Mouse (Mus musculus): ENCODE measurements at regions not wholly inside any gene's neighbourhood (a gene's known extent, or its start where the extent isn't known, plus 50 kb on each side); places are given as distances from the start of the nearest gene placed in this dataset.

DNA sequence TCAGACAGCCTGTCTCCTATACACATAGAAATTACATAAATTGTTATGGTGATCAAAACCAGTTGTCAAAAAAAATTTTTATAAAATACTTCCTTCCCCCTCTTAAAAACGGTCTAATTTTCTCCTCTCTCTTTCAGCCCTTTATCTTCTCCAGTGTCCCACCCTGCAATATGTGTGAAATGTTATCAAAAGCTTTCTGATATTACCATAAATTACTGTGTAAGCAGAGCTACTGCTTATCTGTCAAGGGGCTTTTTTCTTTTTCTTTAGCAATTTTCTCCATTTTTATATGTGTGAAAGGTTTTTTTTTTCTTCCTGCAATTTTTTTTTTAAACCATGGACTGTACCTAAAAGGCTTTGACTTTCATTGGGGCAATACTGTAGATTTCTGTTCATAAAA is 508.4 kb upstream of the Adgrl2 start:
- no peak for DNase-seq

DNA sequence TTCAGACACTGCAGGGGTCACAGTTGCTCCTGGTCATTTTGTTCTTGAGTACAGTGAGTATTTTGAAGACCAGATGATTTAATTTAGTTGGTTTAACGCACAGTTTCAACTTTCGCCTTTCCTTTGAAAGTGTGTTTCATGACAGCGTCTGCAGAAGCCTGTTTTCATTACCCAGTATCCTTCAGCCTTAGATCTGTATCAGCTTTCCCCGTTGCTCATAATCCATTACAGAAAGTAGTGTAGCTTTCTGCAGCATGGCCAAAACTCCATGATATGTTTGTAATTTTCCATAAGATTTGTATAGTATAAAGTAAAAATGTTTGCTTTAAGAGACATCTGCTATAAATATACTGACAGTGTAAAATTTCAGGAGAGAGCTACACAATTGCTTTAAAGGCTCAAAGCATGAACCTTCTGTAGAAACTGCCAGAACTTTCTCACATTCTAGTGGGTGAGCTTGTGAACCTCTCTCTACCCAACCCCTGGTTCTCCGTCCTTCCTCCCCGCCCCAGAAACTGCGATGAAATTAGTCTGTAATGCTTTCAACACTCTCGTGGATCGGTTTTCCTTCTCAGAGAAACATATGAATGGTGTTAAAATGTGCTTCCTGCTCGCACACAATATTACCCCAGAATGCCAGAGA is 506.6 kb upstream of the Adgrl2 start:
- no peak for DNase-seq

DNA sequence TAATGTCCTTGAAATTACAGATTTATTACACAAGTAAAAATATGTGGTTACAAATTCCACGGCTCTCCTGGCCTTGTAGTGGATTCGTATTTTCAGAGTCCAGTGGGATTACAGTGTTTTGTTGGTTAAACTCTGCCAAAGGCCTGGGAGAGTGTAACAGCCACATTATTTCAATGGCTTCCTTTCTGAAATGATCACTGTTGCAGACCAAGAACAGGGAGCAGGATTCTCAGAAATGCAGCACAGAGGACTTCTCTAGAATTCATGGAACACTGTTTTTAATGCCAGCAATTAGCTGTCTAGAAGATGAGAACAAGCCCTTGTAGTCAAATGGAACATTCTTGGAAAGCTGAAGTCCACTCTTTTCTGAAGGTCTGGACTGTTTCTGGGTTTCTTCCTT is 505.8 kb upstream of the Adgrl2 start:
- peak; percentile 7 for DNase-seq

DNA sequence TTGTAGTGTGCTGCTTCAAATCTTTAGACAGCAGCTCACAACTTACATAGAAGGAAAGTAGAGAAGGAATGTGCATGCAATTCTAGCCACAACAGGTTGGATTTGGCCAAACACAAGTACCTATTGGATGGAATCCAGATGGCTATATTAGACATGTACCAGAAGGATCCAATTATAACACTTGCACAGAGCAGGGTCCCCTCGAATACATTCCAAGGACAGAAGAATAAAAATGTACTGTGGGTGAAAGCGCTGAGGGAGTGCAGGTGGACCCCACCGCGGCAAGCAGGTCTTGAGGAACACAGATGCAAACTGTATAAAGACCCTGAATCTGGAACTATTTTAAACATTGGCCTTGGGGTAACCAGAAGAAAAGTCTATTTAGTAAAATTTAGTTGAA is 497.8 kb upstream of the Adgrl2 start:
- DNase-seq, result no peak

DNA sequence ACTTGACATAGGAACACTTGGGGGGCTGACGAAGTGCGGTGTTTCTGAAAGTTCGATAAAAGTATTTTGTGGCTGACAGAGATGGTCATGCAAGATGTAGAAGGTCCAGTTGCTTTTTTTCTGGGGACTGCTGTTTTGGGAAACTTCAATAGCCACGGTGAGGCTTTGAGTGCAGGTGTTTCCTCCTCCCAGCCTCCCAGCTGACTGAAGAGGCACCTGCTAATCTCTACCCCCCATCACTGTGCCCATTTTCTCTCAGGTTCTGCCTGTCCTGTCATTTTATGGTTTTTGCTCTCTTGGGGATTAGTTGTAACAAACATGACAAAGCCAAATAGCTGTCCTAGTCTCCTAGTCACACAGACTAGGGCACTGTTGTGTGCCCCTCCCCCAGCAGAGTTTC is 495.1 kb upstream of the Adgrl2 start:
- DNase-seq, result no peak

DNA sequence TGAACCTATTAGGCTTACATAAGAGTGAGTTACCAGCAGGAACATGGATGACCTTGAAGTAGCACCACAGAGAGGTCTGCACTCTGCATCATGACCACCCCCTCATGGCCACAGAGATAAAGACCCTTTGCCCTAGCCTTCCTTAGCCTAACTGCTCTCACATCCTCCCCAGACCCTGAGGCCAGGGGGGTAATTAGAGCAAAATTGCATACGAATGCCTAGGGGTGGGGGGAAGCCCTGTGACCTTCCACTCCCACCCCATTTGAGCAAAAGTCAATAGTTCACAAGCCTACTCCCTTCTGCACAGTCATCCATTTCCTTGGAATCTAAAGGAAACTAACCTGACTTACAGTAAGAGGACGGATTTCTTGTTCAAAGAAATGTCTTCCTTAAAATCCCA is 494.0 kb upstream of the Adgrl2 start:
- DNase-seq, result no peak

DNA sequence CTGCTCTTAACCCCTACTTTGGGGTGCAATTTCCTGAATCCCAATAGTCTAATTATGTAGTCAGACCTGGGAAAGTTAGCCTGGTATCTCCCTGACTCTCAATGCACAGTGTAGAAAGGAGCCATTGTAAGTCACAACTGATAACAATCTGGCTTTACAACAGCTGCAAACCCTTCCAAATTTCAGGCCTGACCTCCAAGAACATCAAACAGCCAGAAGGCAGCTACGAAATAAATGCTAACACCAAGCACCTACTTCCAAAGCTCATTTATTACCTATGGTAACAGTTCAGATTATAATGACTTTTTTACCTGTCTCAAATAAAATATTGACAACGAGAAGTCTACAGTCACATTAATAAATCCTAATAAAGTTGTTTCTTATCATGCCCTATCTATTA is 485.8 kb upstream of the Adgrl2 start:
- no peak for DNase-seq

DNA sequence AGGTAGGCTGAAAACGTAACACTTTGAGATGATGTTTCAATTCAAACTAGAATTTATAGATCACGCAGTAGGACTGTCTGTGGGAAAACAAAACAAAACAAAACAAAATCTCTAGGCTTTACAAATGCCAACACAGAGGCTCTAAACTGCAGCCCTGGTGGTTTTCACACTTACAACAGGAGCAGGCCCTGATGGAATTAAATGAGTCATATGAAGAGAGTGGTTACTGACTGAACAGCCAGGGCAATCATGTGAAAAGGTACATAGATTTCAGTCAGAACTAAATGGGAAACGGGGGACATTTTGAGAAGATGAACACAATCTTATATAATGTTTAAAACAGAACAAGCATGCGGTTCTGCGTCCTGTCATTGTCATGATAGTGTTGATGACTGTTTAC is 476.6 kb upstream of the Adgrl2 start:
- no peak for DNase-seq

DNA sequence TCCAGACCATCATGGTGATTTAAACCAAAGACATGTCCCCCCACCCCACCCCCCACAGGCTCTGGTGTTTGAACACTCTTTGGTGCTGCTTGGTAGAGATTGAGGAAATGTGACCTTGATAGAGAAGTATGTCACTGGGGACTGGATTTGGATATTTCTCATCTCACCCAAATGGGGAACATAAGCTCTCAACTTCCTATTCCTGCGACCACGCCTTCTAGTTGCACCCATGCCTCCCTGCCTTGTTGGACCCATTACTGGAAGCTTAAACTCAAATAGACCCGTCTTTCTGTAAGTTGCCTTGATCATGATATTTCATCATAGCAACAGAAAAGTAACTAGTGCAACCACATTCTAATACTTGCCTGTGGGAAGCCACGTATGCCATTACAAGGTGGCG is 474.2 kb upstream of the Adgrl2 start:
- DNase-seq, result no peak

DNA sequence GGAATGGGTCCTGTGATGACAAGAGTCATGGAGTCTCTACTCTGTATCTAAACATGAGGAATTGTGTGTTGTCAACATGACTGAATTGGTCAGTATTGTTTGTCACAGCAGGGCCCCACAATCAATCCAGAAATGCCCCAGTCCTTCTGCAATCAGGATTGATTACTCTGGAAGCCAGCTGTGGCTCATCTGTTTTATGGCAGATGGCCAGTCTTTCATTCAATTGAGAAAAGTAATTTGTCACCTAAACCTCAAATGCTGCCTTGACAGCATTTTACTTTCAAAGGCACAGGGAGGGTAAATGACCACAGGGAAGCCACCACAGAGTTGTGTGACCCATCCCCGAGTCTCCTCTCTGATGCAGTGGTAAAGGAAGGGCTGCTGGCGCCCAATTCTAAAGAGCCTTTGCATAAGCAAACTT is 471.8 kb upstream of the Adgrl2 start:
- DNase-seq, result no peak

DNA sequence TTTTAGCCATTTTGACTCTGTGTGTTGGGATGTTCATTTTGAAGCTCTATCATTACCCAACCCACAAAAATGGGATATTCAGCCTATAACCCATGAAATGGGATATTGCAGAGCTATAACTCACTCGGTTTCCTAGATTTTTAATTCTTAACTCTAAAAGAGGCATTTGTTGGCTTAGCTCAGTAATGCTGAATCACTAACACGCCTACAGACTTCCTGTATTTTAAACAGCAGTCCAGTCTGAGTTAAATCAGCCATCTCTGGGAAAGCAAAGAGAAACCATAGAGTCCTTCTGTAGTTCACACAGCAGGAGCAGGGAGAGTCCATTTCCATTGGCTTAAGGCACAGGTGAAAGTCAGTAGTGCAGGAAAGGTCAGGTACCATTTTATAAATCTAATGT is 471.3 kb upstream of the Adgrl2 start:
- DNase-seq, result no peak

DNA sequence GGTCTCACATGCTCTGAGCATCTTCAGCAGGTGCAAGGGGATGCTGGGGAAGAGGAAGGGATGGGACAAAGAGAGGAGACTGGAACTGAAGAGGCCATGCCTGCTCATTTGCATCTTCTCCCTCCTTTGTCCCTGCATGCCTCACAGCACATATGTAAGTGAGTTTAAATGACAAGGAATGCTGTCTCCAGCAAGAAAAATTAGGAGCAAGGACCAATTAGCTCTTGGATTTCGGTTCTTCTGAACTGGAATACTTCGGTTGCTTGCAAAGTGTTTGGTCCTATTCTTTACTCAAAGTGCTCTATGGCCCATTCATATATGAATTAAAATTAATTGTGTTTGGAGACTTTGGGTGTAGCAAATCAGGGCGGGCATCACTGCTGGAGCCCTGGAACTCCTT is 459.0 kb upstream of the Adgrl2 start:
- DNase-seq, result no peak

DNA sequence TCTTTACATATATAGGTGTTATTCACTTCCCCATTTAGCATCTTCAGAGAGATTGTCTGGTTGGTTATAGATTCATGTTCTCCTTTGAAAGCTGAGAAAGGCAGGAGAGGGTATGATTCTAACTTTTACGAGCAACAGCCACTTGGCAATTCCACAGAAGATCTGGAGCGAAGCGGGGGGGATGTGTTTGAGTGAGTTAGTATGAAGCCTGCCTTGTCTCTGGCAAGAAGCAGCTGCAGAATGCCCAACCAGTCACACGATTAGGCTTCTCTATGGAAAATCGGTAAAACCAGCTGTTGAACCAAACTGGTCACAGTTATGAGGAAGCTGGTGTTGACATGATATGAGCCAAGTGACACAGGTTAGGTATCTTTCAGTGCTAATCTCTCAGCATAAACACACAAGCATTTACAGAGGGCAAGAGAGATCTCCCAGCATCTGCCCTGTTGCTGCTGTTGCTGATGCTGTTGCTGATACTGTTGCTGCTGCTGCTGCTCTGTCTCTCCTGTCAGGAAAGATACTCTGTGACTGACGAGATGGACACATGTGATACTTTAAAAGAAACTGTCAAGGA is 455.7 kb upstream of the Adgrl2 start:
- no peak for DNase-seq

DNA sequence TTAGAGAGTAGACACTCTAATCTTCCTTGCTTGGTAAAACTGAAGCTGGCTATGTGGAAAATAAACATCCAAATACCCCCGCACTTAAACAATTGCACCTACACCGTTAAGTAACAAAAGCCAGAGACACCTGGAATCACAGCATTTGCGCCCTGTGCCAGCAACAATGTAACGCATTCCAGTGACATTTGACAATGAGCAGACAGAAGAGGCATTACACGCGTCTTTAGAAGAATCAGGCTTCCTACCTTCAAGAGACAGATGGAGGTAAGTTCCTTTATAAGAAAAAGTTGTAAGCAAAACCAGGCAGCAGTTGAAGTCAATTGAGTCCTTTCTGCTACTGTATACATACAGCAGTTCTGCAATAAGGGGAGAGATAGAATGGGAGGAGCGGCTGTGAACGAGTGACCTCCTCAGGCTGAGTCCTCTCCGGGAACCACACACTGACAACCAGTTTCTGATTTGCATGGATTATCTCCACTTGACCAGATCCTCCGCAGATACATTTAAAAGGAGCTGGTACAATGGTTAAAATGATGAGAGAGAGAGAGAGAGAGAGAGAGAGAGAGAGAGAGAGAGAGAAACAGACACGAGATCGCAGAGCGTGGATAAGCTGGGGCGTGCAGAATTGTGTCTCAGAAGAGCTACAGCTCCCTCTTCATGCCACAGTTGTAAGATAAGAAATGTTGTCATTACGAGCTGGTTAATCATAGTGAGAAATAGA is 454.7 kb upstream of the Adgrl2 start:
- DNase-seq, result peak; percentile 24

DNA sequence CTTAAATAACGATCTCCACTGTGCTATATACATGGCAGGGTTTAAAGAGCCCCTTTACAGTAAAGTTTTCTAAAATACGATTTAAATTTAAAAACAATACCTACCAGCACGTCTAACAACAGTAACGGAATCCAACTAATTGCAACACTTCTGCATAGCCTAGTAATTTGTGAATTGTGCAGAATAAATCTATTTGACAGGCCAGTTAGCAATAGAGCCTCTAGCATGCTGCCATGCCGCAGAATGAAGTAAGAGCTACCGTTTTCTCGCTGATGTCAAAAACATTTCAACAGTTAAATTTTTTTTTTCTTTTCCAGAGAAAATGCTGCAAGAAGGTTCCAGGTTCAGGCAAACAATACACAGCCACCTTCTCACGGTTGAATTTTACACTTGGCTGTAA is 454.0 kb upstream of the Adgrl2 start:
- DNase-seq, result no peak

DNA sequence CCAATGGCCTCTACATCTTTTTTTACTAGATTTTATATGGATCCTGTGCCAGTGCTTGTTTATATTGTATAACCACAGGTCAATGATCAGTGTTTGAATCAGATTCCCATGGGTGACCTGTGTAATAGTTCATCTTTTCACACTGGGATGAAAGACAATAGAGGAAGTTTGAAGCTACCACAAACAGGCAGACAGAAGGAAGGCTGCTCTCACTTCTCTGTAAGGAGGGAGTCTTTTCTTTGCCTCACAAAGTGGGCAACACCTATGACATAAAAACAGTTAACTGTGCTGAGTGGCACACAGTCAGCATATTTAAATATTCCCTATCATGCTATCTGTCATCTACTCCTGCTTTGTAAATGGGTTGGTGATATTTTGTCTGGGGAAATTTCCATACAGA is 450.9 kb upstream of the Adgrl2 start:
- DNase-seq, result no peak

DNA sequence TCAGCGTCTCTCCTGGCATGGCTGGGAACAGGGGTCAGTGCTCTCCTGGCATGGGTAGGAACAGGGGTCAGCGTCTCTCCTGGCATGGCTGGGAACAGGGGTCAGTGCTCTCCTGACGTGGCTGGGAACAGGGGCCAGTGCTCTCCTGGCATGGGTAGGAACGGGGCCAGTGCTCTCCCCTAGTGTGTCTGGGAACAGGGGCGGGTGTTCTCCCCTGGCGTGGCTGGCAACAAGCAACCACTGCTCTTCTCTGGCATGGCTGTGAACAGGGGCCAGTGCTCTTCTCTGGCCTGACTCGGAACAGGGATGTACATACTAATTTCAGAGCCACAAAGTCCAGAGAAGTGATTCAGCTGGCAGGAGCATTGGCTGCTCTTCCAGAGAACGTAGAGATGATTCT is 447.4 kb upstream of the Adgrl2 start:
- DNase-seq, result no peak

DNA sequence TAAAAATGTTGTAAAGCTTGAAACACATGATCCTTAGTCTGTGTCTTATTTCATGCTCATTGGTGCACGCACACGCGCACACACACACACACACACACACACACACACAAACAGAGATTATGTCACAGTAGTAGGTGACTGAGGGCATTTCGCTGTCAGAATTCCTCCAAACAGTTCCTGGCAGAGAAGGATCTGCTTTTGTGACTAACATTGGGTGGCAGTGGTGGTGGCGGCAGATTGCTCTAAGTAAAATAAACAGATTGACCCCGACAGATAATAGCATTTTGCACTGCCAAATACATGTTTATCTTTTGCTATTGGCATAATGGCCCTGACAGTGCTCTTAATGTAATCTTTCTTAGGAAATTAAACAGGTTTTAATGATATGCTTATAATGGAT is 446.6 kb upstream of the Adgrl2 start:
- no peak for DNase-seq

DNA sequence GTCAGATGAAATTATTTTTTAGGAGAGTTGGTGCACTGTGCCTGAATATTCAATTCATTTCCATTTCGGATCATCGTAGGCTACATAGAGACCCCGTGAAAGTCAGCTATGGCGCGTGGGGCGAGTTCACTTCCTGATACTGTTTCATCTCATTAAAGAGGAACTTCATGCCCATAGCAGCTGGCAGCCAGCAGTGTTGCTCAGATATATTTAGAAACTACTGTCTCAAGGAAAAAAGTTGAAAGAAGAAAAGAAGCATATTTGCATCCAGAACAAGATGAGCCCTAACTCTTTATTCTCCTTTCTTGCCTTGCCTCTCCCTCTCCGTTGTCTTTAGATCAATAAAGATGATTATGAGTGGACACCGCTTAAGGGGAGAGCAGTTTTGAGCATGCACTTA is 446.1 kb upstream of the Adgrl2 start:
- no peak for DNase-seq

DNA sequence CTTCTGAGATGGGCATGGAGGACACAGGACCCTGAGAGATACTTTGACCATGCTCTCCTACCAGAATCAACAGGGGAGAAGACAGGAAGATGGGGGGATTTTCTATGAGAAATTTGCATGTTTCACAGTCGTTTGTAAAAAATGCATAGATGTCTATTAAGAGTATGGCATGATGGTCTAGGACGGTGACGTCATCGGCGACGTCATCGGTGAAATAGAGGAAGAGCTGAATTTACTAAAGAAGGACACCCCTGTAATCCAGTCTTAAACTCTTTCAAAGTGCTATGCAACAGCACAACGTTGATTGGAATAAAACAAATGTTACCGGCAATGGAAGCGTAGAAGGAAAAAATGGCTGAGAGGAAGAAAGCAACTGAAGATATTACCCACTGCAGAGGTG is 441.4 kb upstream of the Adgrl2 start:
- DNase-seq, result no peak

DNA sequence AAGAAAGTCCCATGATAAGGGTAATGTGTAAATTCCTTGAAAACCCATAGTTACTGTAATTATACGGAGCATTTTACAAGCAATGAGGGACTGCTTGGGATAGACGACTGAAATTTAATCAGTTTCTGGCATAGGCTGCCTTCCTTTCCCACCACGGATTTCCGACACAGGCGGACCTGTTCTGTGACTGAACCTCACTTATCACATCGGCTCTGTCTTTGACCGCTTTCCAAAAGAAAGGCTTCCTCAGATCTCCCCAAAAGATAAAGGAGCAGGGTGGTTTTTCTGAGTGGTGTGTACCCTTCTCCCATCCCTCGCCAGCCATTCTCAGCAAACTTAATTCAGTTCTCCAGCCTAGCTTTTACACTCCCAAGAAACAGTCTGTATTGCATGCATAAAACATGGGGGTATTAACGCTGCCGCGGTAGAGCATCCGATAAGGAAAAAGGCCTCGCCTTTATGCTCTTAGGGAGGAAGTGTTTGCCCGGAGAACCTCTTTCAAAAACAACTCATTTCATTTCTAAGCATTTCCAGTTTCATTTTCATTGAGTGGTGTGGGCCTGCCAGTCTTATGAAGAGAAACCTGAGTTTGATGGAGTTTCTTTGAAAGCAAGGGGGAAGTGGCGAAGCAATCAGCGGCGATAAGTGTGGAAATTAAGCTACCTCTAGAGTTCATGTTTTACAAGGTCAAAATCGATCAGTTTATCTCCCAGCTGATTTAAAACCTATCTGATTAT is 435.8 kb upstream of the Adgrl2 start:
- no peak for DNase-seq

DNA sequence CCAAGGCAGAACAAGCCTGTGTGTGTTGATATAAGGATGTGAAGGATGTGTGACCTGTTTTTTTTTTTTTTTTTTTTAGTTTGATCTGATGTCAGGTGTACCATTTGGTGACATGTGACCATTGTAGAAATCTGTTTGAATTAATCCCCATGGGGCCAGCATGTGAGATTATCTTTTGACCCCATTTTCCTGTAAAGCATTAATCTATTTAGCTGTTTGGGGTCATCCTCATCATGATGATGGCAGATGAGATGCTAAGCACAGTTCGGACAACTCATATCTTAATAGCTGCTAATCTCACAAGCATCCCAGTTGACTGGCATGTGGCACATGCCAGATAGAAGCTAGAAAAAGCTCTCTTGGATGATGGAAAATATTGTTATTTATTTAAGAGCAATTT is 434.0 kb upstream of the Adgrl2 start:
- DNase-seq, result no peak

DNA sequence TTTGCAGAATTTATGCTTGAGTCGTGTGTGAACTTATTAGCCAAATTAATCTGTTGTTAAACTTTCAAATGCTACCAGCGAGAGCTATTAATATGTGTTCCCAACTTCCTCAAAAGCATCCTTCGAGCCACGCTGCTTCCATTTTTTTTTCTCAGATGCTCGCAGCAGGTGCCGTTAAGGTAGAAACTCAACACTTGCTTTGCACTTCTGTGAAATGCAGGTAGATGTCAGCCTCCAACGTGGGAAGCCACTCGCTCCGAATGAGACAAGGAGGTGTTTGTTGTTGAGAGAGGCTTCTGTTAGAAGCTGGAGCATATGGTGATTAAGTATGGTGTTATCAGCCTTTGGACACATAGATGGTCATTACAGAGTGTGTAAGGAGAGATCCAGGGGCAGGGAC is 433.1 kb upstream of the Adgrl2 start:
- no peak for DNase-seq

DNA sequence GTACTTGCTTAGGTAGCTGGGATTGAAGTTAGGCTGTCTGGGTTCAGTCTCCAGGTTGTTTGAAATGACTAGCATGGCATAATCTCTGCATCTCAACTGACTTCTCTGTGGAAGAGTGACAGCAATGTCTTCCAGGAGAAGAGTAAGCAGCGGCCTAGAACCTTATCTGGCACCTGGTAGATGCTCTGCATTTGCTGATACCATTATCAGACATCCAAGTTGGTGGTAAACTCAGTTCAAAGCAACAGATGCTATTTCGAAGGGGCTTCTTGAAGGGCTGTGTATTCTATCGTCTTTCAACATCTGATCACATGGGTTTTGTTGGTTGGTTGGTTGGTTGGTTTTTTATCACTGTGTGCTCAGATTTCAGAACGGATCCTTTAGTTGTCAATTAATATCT is 424.7 kb upstream of the Adgrl2 start:
- DNase-seq, result no peak
